In genomic region chr7:132600026-132600425, GRCm38 (mm10) we compare ENCODE assay signal across 8 mouse cellular contexts. TPM values are rescaled to one million over a fixed set of nuclear protein-coding genes. Genes with fewer than 3 reads are reported as not detected.
DNase-seq lines count a peak whose midpoint lies in the region; ATAC-seq and TF ChIP-seq lines count a peak whose summit lies in the region.

No protein-coding gene starts in this region.

- 6% methylated on average over 9 of the region's 9 CpGs for WGBS in forebrain, postnatal 0 days
- WGBS in liver, embryonic 16.5 days (ENCODE audit: insufficient replicate concordance) = 1% methylated on average over 9 of the region's 9 CpGs

- peak overlapping the region; percentile 61 for H3K4me3 ChIP-seq in gastrocnemius, adult 2 months
- H3K4me3 ChIP-seq in forebrain, postnatal 0 days (ENCODE audit: low read depth, low read length) = peak overlapping the region; percentile 33
- peak overlapping the region; percentile 7; the same call in 1 of the 2 replicates for H3K4me3 ChIP-seq in liver, embryonic 16.5 days (ENCODE audit: low read depth, low read length)

- no peaks in the 10 kb centered on the region for H3K36me3 ChIP-seq in forebrain, postnatal 0 days (ENCODE audit: insufficient read depth)
- H3K36me3 ChIP-seq in liver, embryonic 16.5 days (ENCODE audit: control insufficient read depth, insufficient read depth) = no peaks in the 10 kb centered on the region

- no peak for DNase-seq in gastrocnemius, adult 2 months
- no peak for DNase-seq in gastrocnemius, postnatal 14 days
- DNase-seq in forebrain, postnatal 0 days = no peak
- no peak for DNase-seq in right cerebral cortex, postnatal 4 days
- DNase-seq in gastrocnemius, adult 18-20 months (ENCODE audit: low spot score) = no peak
- no peak for DNase-seq in adrenal gland, postnatal 25 days

- no peaks in the 10 kb centered on the region for H3K9me3 ChIP-seq in forebrain, postnatal 0 days (ENCODE audit: low read length)
- H3K9me3 ChIP-seq in liver, embryonic 16.5 days (replicated peaks; ENCODE audit: control insufficient read depth, low read length) = no peaks in the 10 kb centered on the region

- H3K27me3 ChIP-seq in forebrain, postnatal 0 days (ENCODE audit: insufficient read depth, low read length) = peaks cover 74% of the 10 kb centered on the region
- H3K27me3 ChIP-seq in liver, embryonic 16.5 days (ENCODE audit: control insufficient read depth, insufficient read depth, low read depth, low read length) = peaks cover 94% of the 10 kb centered on the region

- no peak for TF ChIP-seq CTCF in gastrocnemius, adult 2 months (IDR thresholded peaks at IDR 0.05)
- TF ChIP-seq CTCF in forebrain, postnatal 0 days (IDR thresholded peaks at IDR 0.05; ENCODE audit: low read depth) = no peak

- peak overlapping the region; percentile 10; the same call in 1 of the 2 replicates for H3K9ac ChIP-seq in forebrain, postnatal 0 days
- no peak overlapping the region for H3K9ac ChIP-seq in liver, embryonic 16.5 days (ENCODE audit: low read depth, low read length)

- intact Hi-C loops in gastrocnemius, adult 2 months (cut with DNase I) = loop anchor here (5.0 kb wide), 1 partner anchor 37 kb away; no protein-coding TSS in a partner anchor
- intact Hi-C loops in gastrocnemius, postnatal 14 days (cut with DNase I; ENCODE audit: low total_unique reads) = no loop called here

- H3K4me1 ChIP-seq in forebrain, postnatal 0 days (ENCODE audit: insufficient read depth) = peaks cover 11% of the 10 kb centered on the region; the same call in 1 of the 2 replicates
- peaks cover 8% of the 10 kb centered on the region for H3K4me1 ChIP-seq in liver, embryonic 16.5 days (ENCODE audit: control insufficient read depth, low read depth, low read length)

- peak overlapping the region; percentile 60 for H3K4me2 ChIP-seq in forebrain, postnatal 0 days (ENCODE audit: low read depth)
- H3K4me2 ChIP-seq in liver, embryonic 16.5 days (ENCODE audit: low read depth, low read length) = no peak overlapping the region

- no peak overlapping the region for H3K27ac ChIP-seq in gastrocnemius, adult 2 months
- no peak overlapping the region for H3K27ac ChIP-seq in forebrain, postnatal 0 days (ENCODE audit: low read depth, low read length)
- H3K27ac ChIP-seq in liver, embryonic 16.5 days (ENCODE audit: low read length) = no peak overlapping the region

- peak; percentile 53 for ATAC-seq in CD4-positive, CD25-positive, alpha-beta regulatory T cell, adult 4 months
- ATAC-seq in forebrain, postnatal 0 days = no peak
- ATAC-seq in liver, embryonic 16.5 days (ENCODE audit: low read depth) = no peak

RNA-seq across cellular contexts. Expression of gene Nkx1-2, which starts 0.6 kb away (rescaled TPM):
- total RNA-seq in gastrocnemius, adult 2 months (2021) = not detected
- not detected for total RNA-seq in gastrocnemius, postnatal 14 days (2021)
- not detected for polyA plus RNA-seq in CD4-positive, CD25-positive, alpha-beta regulatory T cell, adult 4 months (2017; shearing (Covaris generic))
- 0.08 TPM in 1 of 2 replicates, not detected in the other for total RNA-seq in forebrain, postnatal 0 days (2014; rRNA removed)
- polyA plus RNA-seq in forebrain, postnatal 0 days (2015; fragmentation: Nextera tagmentation; extraction: Ambion mirVana) = not detected in 2 replicates
- not detected in 2 replicates for polyA plus RNA-seq in liver, embryonic 16.5 days (2015; fragmentation: Nextera tagmentation; extraction: Ambion mirVana)
- not detected for total RNA-seq in gastrocnemius, adult 18-20 months (2021)
- not detected in 2 replicates for total RNA-seq in adrenal gland, postnatal 25 days (2021)

RNA-seq across cellular contexts. Expression of gene Lhpp, which starts 10.4 kb away (rescaled TPM):
- 10 to 100 TPM; 10.8 to 11.1 TPM for total RNA-seq in gastrocnemius, adult 2 months (2021)
- 10 to 100 TPM; 10.5 to 12.9 TPM for total RNA-seq in gastrocnemius, postnatal 14 days (2021)
- polyA plus RNA-seq in CD4-positive, CD25-positive, alpha-beta regulatory T cell, adult 4 months (2017; shearing (Covaris generic)) = 1 to 10 TPM; 4.0 to 5.0 TPM
- 37.5 and 40.7 TPM in 2 replicates for total RNA-seq in forebrain, postnatal 0 days (2014; rRNA removed)
- 50.1 and 53.8 TPM in 2 replicates for polyA plus RNA-seq in forebrain, postnatal 0 days (2015; fragmentation: Nextera tagmentation; extraction: Ambion mirVana)
- polyA plus RNA-seq in liver, embryonic 16.5 days (2015; fragmentation: Nextera tagmentation; extraction: Ambion mirVana) = 4.0 and 4.4 TPM in 2 replicates
- 10 to 100 TPM; 11.6 to 17.7 TPM for total RNA-seq in gastrocnemius, adult 18-20 months (2021)
- total RNA-seq in adrenal gland, postnatal 25 days (2021) = 20.6 and 32.1 TPM in 2 replicates

RNA-seq across cellular contexts. Expression of gene Oat, which starts 23.8 kb away (rescaled TPM):
- 100 to 1,000 TPM; 155 to 159 TPM for total RNA-seq in gastrocnemius, adult 2 months (2021)
- 100 to 1,000 TPM; 120 to 142 TPM for total RNA-seq in gastrocnemius, postnatal 14 days (2021)
- polyA plus RNA-seq in CD4-positive, CD25-positive, alpha-beta regulatory T cell, adult 4 months (2017; shearing (Covaris generic)) = 10 to 100 TPM; 77.0 to 91.2 TPM
- 100 and 105 TPM in 2 replicates for total RNA-seq in forebrain, postnatal 0 days (2014; rRNA removed)
- 96.4 and 105 TPM in 2 replicates for polyA plus RNA-seq in forebrain, postnatal 0 days (2015; fragmentation: Nextera tagmentation; extraction: Ambion mirVana)
- 58.0 and 59.7 TPM in 2 replicates for polyA plus RNA-seq in liver, embryonic 16.5 days (2015; fragmentation: Nextera tagmentation; extraction: Ambion mirVana)
- 100 to 1,000 TPM; 150 to 177 TPM for total RNA-seq in gastrocnemius, adult 18-20 months (2021)
- total RNA-seq in adrenal gland, postnatal 25 days (2021) = 111 and 132 TPM in 2 replicates

Comparison
In these comparisons a context has a peak if more than half of its experiments do, and no peak if none do; other contexts are left out.
1. H3K4me3 ChIP-seq: peak in every context shown above with its lines; median percentile 61 in gastrocnemius, adult 2 months; 33 in forebrain, postnatal 0 days; 7 in liver, embryonic 16.5 days.